Mouse (Mus musculus): ENCODE measurements at regions not wholly inside any gene's neighbourhood (a gene's known extent, or its start where the extent isn't known, plus 50 kb on each side); places are given as distances from the start of the nearest gene placed in this dataset.
A peak's percentile ranks its signal among the peaks of the same experiment; 100 is the strongest.

- Histone ChIP-seq H3K9me3 (no peaks in the 10 kb centered on the region), H3K36me3 (replicated peaks; ENCODE audit: low read length) (no peaks in the 10 kb centered on the region), H3K4me1 (no peaks in the 10 kb centered on the region), H3K4me3 (replicated peaks) (no peak overlapping the region), H3K27me3 (replicated peaks) (no peaks in the 10 kb centered on the region)
- TF ChIP-seq FLI1 (IDR thresholded peaks at IDR 0.05; ENCODE audit: low read length) = no peak
- TF ChIP-seq GATA1 (IDR thresholded peaks at IDR 0.05; ENCODE audit: borderline replicate concordance, low read length) = no peak
Observed at GRCm38 (mm10) chr7:72027006-72027405, 279.4 kb downstream of the Mctp2 start.

- Histone ChIP-seq H3K36me3 (replicated peaks; ENCODE audit: low read length) (no peaks in the 10 kb centered on the region), H3K27me3 (replicated peaks) (no peaks in the 10 kb centered on the region), H3K9me3 (peaks cover 9% of the 10 kb centered on the region; the same call in 1 of the 2 replicates), H3K4me3 (replicated peaks) (no peak overlapping the region), H3K4me1 (no peaks in the 10 kb centered on the region)
- TF ChIP-seq GATA1 (IDR thresholded peaks at IDR 0.05; ENCODE audit: borderline replicate concordance, low read length) = no peak
- no peak for TF ChIP-seq FLI1 (IDR thresholded peaks at IDR 0.05; ENCODE audit: low read length)
Observed at GRCm38 (mm10) chr7:72009115-72009514, 297.3 kb downstream of the Mctp2 start.

GRCm38 (mm10) chr7:72004311-72004710 lies 302.1 kb downstream of the Mctp2 start:
- no peaks in the 10 kb centered on the region for H3K4me1 ChIP-seq
- H3K36me3 ChIP-seq (replicated peaks; ENCODE audit: low read length) = no peaks in the 10 kb centered on the region
- H3K27me3 ChIP-seq (replicated peaks) = no peaks in the 10 kb centered on the region
- no peak overlapping the region for H3K4me3 ChIP-seq (replicated peaks)
- TF ChIP-seq FLI1 (IDR thresholded peaks at IDR 0.05; ENCODE audit: low read length) (no peak), GATA1 (IDR thresholded peaks at IDR 0.05; ENCODE audit: borderline replicate concordance, low read length) (no peak)
- peaks cover 16% of the 10 kb centered on the region for H3K9me3 ChIP-seq

- H3K4me3 ChIP-seq (replicated peaks) = no peak overlapping the region
- H3K36me3 ChIP-seq (replicated peaks; ENCODE audit: low read length) = no peaks in the 10 kb centered on the region
- no peak for TF ChIP-seq FLI1 (IDR thresholded peaks at IDR 0.05; ENCODE audit: low read length)
- H3K9me3 ChIP-seq = peaks cover 17% of the 10 kb centered on the region
- H3K27me3 ChIP-seq (replicated peaks) = no peaks in the 10 kb centered on the region
- H3K4me1 ChIP-seq = no peaks in the 10 kb centered on the region
Observed at GRCm38 (mm10) chr7:71992526-71992925, 313.9 kb downstream of the Mctp2 start.

GRCm38 (mm10) chr7:71991835-71992234 lies 314.6 kb downstream of the Mctp2 start:
- no peak for TF ChIP-seq FLI1 (IDR thresholded peaks at IDR 0.05; ENCODE audit: low read length)
- TF ChIP-seq GATA1 (IDR thresholded peaks at IDR 0.05; ENCODE audit: borderline replicate concordance, low read length) = no peak
- Histone ChIP-seq H3K4me1 (no peaks in the 10 kb centered on the region), H3K4me3 (replicated peaks) (no peak overlapping the region), H3K27me3 (replicated peaks) (no peaks in the 10 kb centered on the region), H3K36me3 (replicated peaks; ENCODE audit: low read length) (no peaks in the 10 kb centered on the region), H3K9me3 (peaks cover 22% of the 10 kb centered on the region)

- TF ChIP-seq GATA1 (IDR thresholded peaks at IDR 0.05; ENCODE audit: borderline replicate concordance, low read length) (no peak), FLI1 (IDR thresholded peaks at IDR 0.05; ENCODE audit: low read length) (no peak)
- Histone ChIP-seq H3K4me1 (no peaks in the 10 kb centered on the region), H3K9me3 (peaks cover 22% of the 10 kb centered on the region), H3K27me3 (replicated peaks) (no peaks in the 10 kb centered on the region), H3K4me3 (replicated peaks) (no peak overlapping the region), H3K36me3 (replicated peaks; ENCODE audit: low read length) (no peaks in the 10 kb centered on the region)
Observed at GRCm38 (mm10) chr7:71991206-71991605, 315.2 kb downstream of the Mctp2 start.

GRCm38 (mm10) chr7:71966015-71966414 lies 340.4 kb downstream of the Mctp2 start:
- Histone ChIP-seq H3K27me3 (replicated peaks) (peaks cover 2% of the 10 kb centered on the region), H3K4me1 (peaks cover 1% of the 10 kb centered on the region)
- no peak for TF ChIP-seq FLI1 (IDR thresholded peaks at IDR 0.05; ENCODE audit: low read length)
- no peak for TF ChIP-seq GATA1 (IDR thresholded peaks at IDR 0.05; ENCODE audit: borderline replicate concordance, low read length)

GRCm38 (mm10) chr7:71963456-71963855 lies 343.0 kb downstream of the Mctp2 start:
- Histone ChIP-seq H3K36me3 (replicated peaks; ENCODE audit: low read length) (no peaks in the 10 kb centered on the region), H3K4me3 (replicated peaks) (no peak overlapping the region), H3K9me3 (no peaks in the 10 kb centered on the region), H3K27me3 (replicated peaks) (peaks cover 2% of the 10 kb centered on the region), H3K4me1 (peaks cover 10% of the 10 kb centered on the region)
- no peak for TF ChIP-seq GATA1 (IDR thresholded peaks at IDR 0.05; ENCODE audit: borderline replicate concordance, low read length)
- TF ChIP-seq FLI1 (IDR thresholded peaks at IDR 0.05; ENCODE audit: low read length) = no peak

More at GRCm38 (mm10) chr7:71966015-71966414, 340.4 kb downstream of the Mctp2 start:
- Histone ChIP-seq H3K36me3 (replicated peaks; ENCODE audit: low read length) (no peaks in the 10 kb centered on the region), H3K4me3 (replicated peaks) (no peak overlapping the region), H3K9me3 (no peaks in the 10 kb centered on the region)

- H3K36me3 ChIP-seq (replicated peaks; ENCODE audit: low read length) = no peaks in the 10 kb centered on the region
Observed at GRCm38 (mm10) chr7:71962851-71963250, 343.6 kb downstream of the Mctp2 start.

GRCm38 (mm10) chr7:71960453-71961230 lies 345.8 kb downstream of the Mctp2 start:
- H3K4me1 ChIP-seq = peaks cover 10% of the 10 kb centered on the region
- TF ChIP-seq FLI1 (IDR thresholded peaks at IDR 0.05; ENCODE audit: low read length) = no peak
- TF ChIP-seq GATA1 (IDR thresholded peaks at IDR 0.05; ENCODE audit: borderline replicate concordance, low read length) = no peak
- peaks cover 2% of the 10 kb centered on the region for H3K27me3 ChIP-seq (replicated peaks)

More at GRCm38 (mm10) chr7:71962851-71963250, 343.6 kb downstream of the Mctp2 start:
- H3K9me3 ChIP-seq = no peaks in the 10 kb centered on the region
- H3K27me3 ChIP-seq (replicated peaks) = peaks cover 2% of the 10 kb centered on the region
- H3K4me1 ChIP-seq = peaks cover 10% of the 10 kb centered on the region
- no peak for TF ChIP-seq FLI1 (IDR thresholded peaks at IDR 0.05; ENCODE audit: low read length)
- no peak overlapping the region for H3K4me3 ChIP-seq (replicated peaks)

More at GRCm38 (mm10) chr7:71960453-71961230, 345.8 kb downstream of the Mctp2 start:
- H3K36me3 ChIP-seq (replicated peaks; ENCODE audit: low read length) = no peaks in the 10 kb centered on the region
- H3K9me3 ChIP-seq = no peaks in the 10 kb centered on the region
- H3K4me3 ChIP-seq (replicated peaks) = peak overlapping the region; percentile 73
